Mouse (Mus musculus): ENCODE data around the gene Fam177a.
"Not testable (repeated sequence)": the region's sequence is repeated elsewhere in the genome, so short reads cannot be mapped to it uniquely, and the experiment has no call there.

GRCm38 (mm10) chr12:55092127-55092526, 32.1 kb upstream of the Fam177a start:
- not testable (repeated sequence) for TF ChIP-seq MYOG (IDR thresholded peaks at IDR 0.05; ENCODE audit: control insufficient read depth in 1 of 3, insufficient read depth in 1 of 3, insufficient read length in 2 of 3, low read depth in 2 of 3); POLR2A (IDR thresholded peaks at IDR 0.05; ENCODE audit: insufficient read length, low read depth); TCF3 (IDR thresholded peaks at IDR 0.05; ENCODE audit: insufficient read length, low read depth); E2F4 (IDR thresholded peaks at IDR 0.05; ENCODE audit: insufficient read depth); REST (IDR thresholded peaks at IDR 0.05; ENCODE audit: insufficient read depth, insufficient read length); USF1 (IDR thresholded peaks at IDR 0.05; ENCODE audit: low read depth); MAX (IDR thresholded peaks at IDR 0.05; ENCODE audit: low read depth); CEBPB (IDR thresholded peaks at IDR 0.05; ENCODE audit: insufficient read depth, poor library complexity, severe bottlenecking); POLR2AphosphoS2 (IDR thresholded peaks at IDR 0.05; ENCODE audit: insufficient read length, low read depth); TCF12 (IDR thresholded peaks at IDR 0.05; ENCODE audit: insufficient read depth, poor library complexity, severe bottlenecking); MYOD1 (IDR thresholded peaks at IDR 0.05; ENCODE audit: control insufficient read depth in 1 of 3, insufficient read length in 2 of 3, low read depth in 2 of 3)
